8 mouse cellular contexts compared by ENCODE assay signal in the genomic region with DNA sequence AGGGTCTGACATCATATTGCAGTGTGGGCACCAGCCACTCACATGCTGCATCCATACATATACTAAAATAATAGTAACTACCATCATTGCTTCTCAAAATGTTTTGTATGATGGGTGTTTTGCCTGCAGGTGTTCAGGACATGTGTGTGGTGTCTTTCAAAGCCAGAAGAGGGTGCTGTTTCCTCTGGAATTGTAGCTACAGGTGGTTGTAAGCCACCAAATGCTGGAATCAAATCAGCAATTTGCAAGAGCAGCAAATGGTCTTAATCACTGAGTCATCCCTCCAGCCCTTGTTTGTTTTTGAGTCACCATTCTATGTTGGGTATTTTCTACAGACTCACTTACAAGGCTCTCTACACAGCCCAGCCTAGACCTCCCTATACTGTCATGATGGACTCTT. TPM values are rescaled to one million over a fixed set of nuclear protein-coding genes. Genes with fewer than 3 reads are reported as not detected.
A peak's percentile ranks its signal among the peaks of the same experiment; 100 is the strongest.
DNase-seq lines count a peak whose midpoint lies in the region; ATAC-seq and TF ChIP-seq lines count a peak whose summit lies in the region.

No protein-coding gene starts in this region.

- no peak overlapping the region for H3K4me2 ChIP-seq in hindbrain, postnatal 0 days (ENCODE audit: low read depth, low read length)
- no peak overlapping the region for H3K4me2 ChIP-seq in hindbrain, embryonic 12.5 days (replicated peaks)
- no peak overlapping the region for H3K4me2 ChIP-seq in lung, embryonic 14.5 days

- H3K27me3 ChIP-seq in hindbrain, postnatal 0 days (ENCODE audit: insufficient read depth, low read length): no peaks in the 10 kb centered on the region
- H3K27me3 ChIP-seq in hindbrain, embryonic 12.5 days: no peaks in the 10 kb centered on the region
- no peaks in the 10 kb centered on the region for H3K27me3 ChIP-seq in lung, embryonic 14.5 days (ENCODE audit: insufficient read depth, low read length)

- H3K4me3 ChIP-seq in hindbrain, postnatal 0 days (ENCODE audit: low read length): no peak overlapping the region
- no peak overlapping the region for H3K4me3 ChIP-seq in hindbrain, embryonic 12.5 days
- H3K4me3 ChIP-seq in ES-E14 (ENCODE audit: insufficient read depth in 1 of 2, low read depth in 1 of 2, low read length in 2 of 2, poor library complexity in 1 of 2, severe bottlenecking in 1 of 2): no peak overlapping the region
- H3K4me3 ChIP-seq in lung, embryonic 14.5 days (ENCODE audit: low read depth, low read length): no peak overlapping the region

- H3K9me3 ChIP-seq in hindbrain, postnatal 0 days (ENCODE audit: low read length): no peaks in the 10 kb centered on the region
- no peaks in the 10 kb centered on the region for H3K9me3 ChIP-seq in hindbrain, embryonic 12.5 days (replicated peaks)
- no peaks in the 10 kb centered on the region for H3K9me3 ChIP-seq in ES-E14 (ENCODE audit: control insufficient read depth, insufficient read depth, low read depth, low read length)
- H3K9me3 ChIP-seq in lung, embryonic 14.5 days (ENCODE audit: low read depth, low read length): no peaks in the 10 kb centered on the region

- peak; percentile 60 for DNase-seq in hindbrain, postnatal 0 days (ENCODE audit: low spot score)
- peak; percentile 51 for DNase-seq in ES-E14 (ENCODE audit: low read depth, low spot score)
- peak; percentile 62 for DNase-seq in c-Kit-positive CD71-positive TER-119-positive erythroid progenitor cells, embryonic 14.5 days (ENCODE audit: low spot score)
- peak; percentile 65 for DNase-seq in lung, embryonic 14.5 days
- DNase-seq in testis, postnatal 14 days (ENCODE audit: low spot score): no peak
- no peak for DNase-seq in frontal cortex, postnatal 10 days (ENCODE audit: low spot score in 2 of 2)

- in situ Hi-C loops in ES-E14 (cut with MboI; ENCODE audit: low sequenced_read_pairs in 2 of 2, unreplicated experiment in 2 of 2): no loop called here

- ATAC-seq in hindbrain, postnatal 0 days: no peak
- no peak for ATAC-seq in hindbrain, embryonic 12.5 days (ENCODE audit: low FRiP score)
- no peak for ATAC-seq in lung, embryonic 14.5 days (ENCODE audit: insufficient read depth)
- no peak for ATAC-seq in megakaryocyte, adult 5-6 weeks (ENCODE audit: poor library complexity, severe bottlenecking)

- no peak overlapping the region for H3K9ac ChIP-seq in hindbrain, postnatal 0 days (replicated peaks; ENCODE audit: low read length)
- H3K9ac ChIP-seq in hindbrain, embryonic 12.5 days: no peak overlapping the region
- no peak overlapping the region for H3K9ac ChIP-seq in ES-E14 (ENCODE audit: insufficient read depth, low read depth, low read length, poor library complexity, severe bottlenecking)
- no peak overlapping the region for H3K9ac ChIP-seq in lung, embryonic 14.5 days

- peaks cover 15% of the 10 kb centered on the region for H3K36me3 ChIP-seq in hindbrain, postnatal 0 days (ENCODE audit: insufficient read depth, low read length)
- H3K36me3 ChIP-seq in hindbrain, embryonic 12.5 days: peaks cover 17% of the 10 kb centered on the region
- peaks cover 17% of the 10 kb centered on the region for H3K36me3 ChIP-seq in ES-E14 (ENCODE audit: control insufficient read depth, insufficient read depth, low read length, poor library complexity, severe bottlenecking)
- peaks cover 23% of the 10 kb centered on the region for H3K36me3 ChIP-seq in lung, embryonic 14.5 days (ENCODE audit: insufficient read depth)

- TF ChIP-seq CTCF in hindbrain, postnatal 0 days (IDR thresholded peaks at IDR 0.05; ENCODE audit: low read depth): peak; percentile 63
- peak; percentile 61 for TF ChIP-seq CTCF in lung, embryonic 14.5 days (IDR thresholded peaks at IDR 0.05; ENCODE audit: low read depth)

- peaks cover 7% of the 10 kb centered on the region; the same call in 1 of the 2 replicates for H3K4me1 ChIP-seq in hindbrain, postnatal 0 days (ENCODE audit: insufficient read depth, low read length)
- H3K4me1 ChIP-seq in hindbrain, embryonic 12.5 days: peaks cover 18% of the 10 kb centered on the region
- peaks cover 0 to 13% of the 10 kb centered on the region in 2 experiments; a peak in 2 of 4 replicates for H3K4me1 ChIP-seq in ES-E14 (ENCODE audit: control insufficient read depth in 2 of 2, insufficient read depth in 2 of 2, low read length in 2 of 2, poor library complexity in 1 of 2)
- H3K4me1 ChIP-seq in lung, embryonic 14.5 days (ENCODE audit: insufficient read depth): peaks cover 7% of the 10 kb centered on the region; the same call in 1 of the 2 replicates

- H3K27ac ChIP-seq in hindbrain, postnatal 0 days: no peak overlapping the region
- H3K27ac ChIP-seq in hindbrain, embryonic 12.5 days: no peak overlapping the region
- no peak overlapping the region for H3K27ac ChIP-seq in ES-E14 (ENCODE audit: insufficient read depth, low read depth, low read length, poor library complexity, severe bottlenecking)
- H3K27ac ChIP-seq in lung, embryonic 14.5 days (ENCODE audit: low read depth): no peak overlapping the region

TF ChIP-seq in ES-E14, 5 proteins besides CTCF, POLR2A, EP300 and RAD21:
- no peak for TF ChIP-seq CHD2 (IDR thresholded peaks at IDR 0.05; ENCODE audit: low read depth, low read length)
- peak; percentile 57; the same call in 1 of the 2 replicates for TF ChIP-seq MAFK (IDR thresholded peaks at IDR 0.05; ENCODE audit: insufficient read depth, low read depth, low read length)
TF ChIP-seq in ES-E14: peak in this region for 1.

RNA-seq across cellular contexts. Expression of a gene that starts 1.8 kb away (rescaled TPM):
- 288 and 314 TPM in 2 replicates for total RNA-seq in hindbrain, postnatal 0 days (2014; rRNA removed)
- polyA plus RNA-seq in hindbrain, postnatal 0 days (2015; fragmentation: Nextera tagmentation; extraction: Ambion mirVana): 370 and 383 TPM in 2 replicates
- 278 and 312 TPM in 2 replicates for polyA plus RNA-seq in hindbrain, embryonic 12.5 days (2016; fragmentation: Nextera tagmentation; extraction: Ambion mirVana)
- total RNA-seq in ES-E14 (2012; rRNA removed): 395 and 498 TPM in 2 replicates
- polyA plus RNA-seq in lung, embryonic 14.5 days (2014; fragmentation: Nextera tagmentation; extraction: Ambion mirVana): 343 and 370 TPM in 2 replicates
- 344 and 379 TPM in 2 replicates for total RNA-seq in megakaryocyte, adult 5-6 weeks (2015)
- total RNA-seq in megakaryocyte, adult 5-6 weeks (2017): 179 and 223 TPM in 2 replicates

RNA-seq across cellular contexts. Expression of a gene that starts 44.3 kb away (rescaled TPM):
- total RNA-seq in hindbrain, postnatal 0 days (2014; rRNA removed): 32.8 and 36.5 TPM in 2 replicates
- 19.9 and 21.3 TPM in 2 replicates for polyA plus RNA-seq in hindbrain, postnatal 0 days (2015; fragmentation: Nextera tagmentation; extraction: Ambion mirVana)
- 11.7 and 12.2 TPM in 2 replicates for polyA plus RNA-seq in hindbrain, embryonic 12.5 days (2016; fragmentation: Nextera tagmentation; extraction: Ambion mirVana)
- total RNA-seq in ES-E14 (2012; rRNA removed): 1.5 and 2.7 TPM in 2 replicates
- 99.1 and 103 TPM in 2 replicates for polyA plus RNA-seq in lung, embryonic 14.5 days (2014; fragmentation: Nextera tagmentation; extraction: Ambion mirVana)
- 22.8 and 26.8 TPM in 2 replicates for total RNA-seq in megakaryocyte, adult 5-6 weeks (2015)
- 25.2 and 27.9 TPM in 2 replicates for total RNA-seq in megakaryocyte, adult 5-6 weeks (2017)

RNA-seq across cellular contexts. Expression of a gene that starts 51.2 kb away (rescaled TPM):
- total RNA-seq in hindbrain, postnatal 0 days (2014; rRNA removed): 38.6 and 42.8 TPM in 2 replicates
- 13.8 and 16.8 TPM in 2 replicates for polyA plus RNA-seq in hindbrain, postnatal 0 days (2015; fragmentation: Nextera tagmentation; extraction: Ambion mirVana)
- polyA plus RNA-seq in hindbrain, embryonic 12.5 days (2016; fragmentation: Nextera tagmentation; extraction: Ambion mirVana): 23.0 and 24.1 TPM in 2 replicates
- 26.6 and 27.1 TPM in 2 replicates for total RNA-seq in ES-E14 (2012; rRNA removed)
- polyA plus RNA-seq in lung, embryonic 14.5 days (2014; fragmentation: Nextera tagmentation; extraction: Ambion mirVana): 21.3 and 22.1 TPM in 2 replicates
- 28.8 and 41.8 TPM in 2 replicates for total RNA-seq in megakaryocyte, adult 5-6 weeks (2015)
- total RNA-seq in megakaryocyte, adult 5-6 weeks (2017): 12.1 and 14.4 TPM in 2 replicates

Comparison
In these comparisons a context has a peak if more than half of its experiments do, and no peak if none do; other contexts are left out.
1. DNase-seq: peak in hindbrain, postnatal 0 days (single experiment), ES-E14 (single experiment), c-Kit-positive CD71-positive TER-119-positive erythroid progenitor cells, embryonic 14.5 days (single experiment) and lung, embryonic 14.5 days (single experiment); none in testis, postnatal 14 days (single experiment) and frontal cortex, postnatal 10 days (0 of 2).